Mouse (Mus musculus) lung, adult 2 months (tissue): ENCODE results near the gene Smg7.

Experiments used
- CTCF ChIP-seq: fragments of 200-500 bp; IDR thresholded peaks from 2 replicates; pipeline ENCODE4 v1.5.1; 2011; ENCODE audit warnings: mild to moderate bottlenecking, low read length, control low read depth; ENCODE audit not compliant: insufficient read depth
- POLR2A ChIP-seq: fragments of 200-500 bp; IDR thresholded peaks from 2 replicates; pipeline ENCODE4 v1.6.1; 2011; ENCODE audit warnings: low read depth, mild to moderate bottlenecking, control low read depth, low read length, borderline replicate concordance; ENCODE audit errors: extremely low read depth

DNA sequence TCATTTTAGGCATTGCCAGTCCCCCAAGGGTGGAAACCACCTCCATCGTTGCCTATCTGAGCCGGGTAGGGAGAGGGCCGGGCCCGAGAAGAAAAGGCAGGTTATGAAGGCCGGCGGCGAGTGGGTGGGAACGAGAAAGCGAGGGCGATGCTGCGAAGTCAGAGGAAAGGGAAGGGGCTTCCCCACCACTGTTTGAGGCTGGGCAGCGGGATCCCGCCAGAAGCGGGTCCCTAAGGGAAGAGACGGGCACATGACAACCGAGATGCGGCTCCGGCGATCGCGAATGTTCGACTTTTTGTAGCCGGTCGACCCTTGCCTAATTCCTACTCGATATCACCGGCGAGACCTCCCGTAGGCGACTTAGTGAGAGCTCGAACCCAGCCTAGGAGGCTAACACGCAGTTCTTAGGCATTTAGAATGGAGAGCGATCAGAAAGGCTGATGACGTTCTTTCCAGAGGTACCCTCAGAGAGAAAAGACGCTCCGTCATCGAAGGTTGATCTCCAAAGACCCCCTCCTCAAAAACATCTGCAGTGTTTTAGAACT, 1.2 kb upstream of the Smg7 start:
- no peak for TF ChIP-seq CTCF
- TF ChIP-seq POLR2A: no peak
